Mouse (Mus musculus) gastrocnemius, postnatal 10 days (tissue): Measurements from ENCODE around the gene Vmn1r221. TPM values are rescaled to one million over a fixed set of nuclear protein-coding genes. Genes with fewer than 3 reads are reported as not detected.
"Not testable (repeated sequence)": the region's sequence is repeated elsewhere in the genome, so short reads cannot be mapped to it uniquely, and the experiment has no call there.

ENCODE experiments used
- DNase-seq: peaks from one replicate; pipeline ENCODE4 v3.0.0; 2021; ENCODE audit warnings: mixed read lengths
- long read RNA-seq, 2 experiments: library from polyadenylated mRNA; stranded (forward); transcript quantifications; one replicate each; pipeline ENCODE4 v2.0.0; 2021
- total RNA-seq, 2 experiments: library from RNA; stranded (reverse); gene quantifications; 2 replicates each; pipeline ENCODE4 v1.2.3; 2021

Vmn1r221 gene
- not detected for total RNA-seq
- long read RNA-seq, experiment 1: 0 reads
- long read RNA-seq, experiment 2: 0 reads

DNA sequence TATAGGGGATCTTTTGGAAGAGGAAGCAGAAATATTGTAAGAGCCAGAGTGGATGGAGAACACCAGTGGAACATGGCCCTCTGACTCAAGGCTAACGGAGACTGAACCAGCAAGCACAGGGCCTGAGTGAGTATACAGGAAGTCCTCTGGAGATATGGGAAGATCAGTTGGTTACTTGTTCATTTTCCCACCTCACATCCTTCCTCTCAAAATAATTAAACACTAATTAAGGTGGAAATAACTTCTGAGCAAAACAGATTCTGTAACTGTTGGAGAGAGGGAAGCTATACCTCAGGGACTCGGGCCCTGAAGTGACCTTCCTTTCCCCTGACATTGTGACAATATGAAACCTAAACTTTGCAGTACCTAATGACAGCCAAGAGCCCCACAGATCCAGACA, at the start of gene Vmn1r221:
Vmn1r221 (plus strand) TSS at position 301 of the 400 bp plus-strand sequence.
- not testable (repeated sequence) for DNase-seq

DNA sequence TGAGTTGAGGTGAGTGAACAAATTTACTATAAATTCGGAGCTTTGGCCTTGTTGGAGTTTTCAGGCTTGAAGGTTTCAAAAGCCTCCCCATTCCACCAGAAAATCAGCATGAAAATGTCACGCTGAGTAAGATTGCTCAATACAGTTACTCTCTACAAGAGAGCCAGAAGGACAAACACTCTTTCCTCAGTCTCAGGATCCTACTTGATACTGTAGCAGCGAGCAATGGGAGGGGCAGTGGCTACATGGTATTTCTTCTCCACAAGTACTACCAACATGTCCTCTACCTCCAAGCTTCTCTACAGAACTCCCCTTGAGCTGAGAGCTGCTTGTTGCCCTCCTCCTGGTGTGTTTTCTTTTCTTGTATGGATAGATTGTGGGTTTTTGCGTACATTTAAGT, 47.5 kb upstream of the Vmn1r221 start:
- not testable (repeated sequence) for DNase-seq

DNA sequence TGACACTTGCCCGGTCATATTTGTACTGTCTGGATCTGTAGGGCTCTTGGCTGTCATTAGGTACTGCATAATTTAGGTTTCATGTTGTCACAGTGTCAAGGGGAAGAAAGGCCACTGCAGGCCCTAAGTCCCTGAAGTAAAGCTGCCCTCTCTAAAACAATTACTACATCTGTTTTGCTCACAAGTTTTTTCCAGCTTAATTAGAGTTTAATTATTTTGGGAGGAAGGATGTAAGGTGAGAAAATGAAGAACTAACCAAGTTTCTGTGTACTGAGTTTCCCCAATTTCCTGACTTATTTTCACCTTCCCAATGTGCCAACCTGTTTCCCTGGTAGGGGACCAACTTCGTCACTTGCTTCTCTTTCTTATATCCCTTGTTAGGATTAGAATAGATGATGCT, 26.1 kb upstream of the Vmn1r221 start, which contains the start of gene Vmn1r220:
Vmn1r220 (minus strand) TSS at position 101 of the 400 bp plus-strand sequence.
- no peak for DNase-seq

DNA sequence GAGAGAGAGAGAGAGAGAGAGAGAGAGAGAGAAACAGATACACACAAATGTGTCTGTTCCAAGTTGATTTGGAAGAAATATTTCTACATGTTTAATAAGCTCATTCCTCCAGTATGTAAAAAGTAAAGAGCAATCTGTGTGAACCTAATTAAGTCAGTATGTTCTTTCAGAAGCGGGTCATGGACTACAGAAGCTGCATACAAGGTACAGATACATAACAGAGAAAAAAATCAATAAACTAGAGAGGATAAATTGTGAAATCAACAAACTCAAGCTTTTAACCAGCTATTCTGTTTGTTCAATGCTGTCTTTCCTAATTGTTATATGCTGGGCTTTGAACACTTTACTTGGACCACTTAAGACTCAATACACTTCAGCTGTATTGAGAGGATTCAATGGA, 10.0 kb upstream of the Vmn1r221 start:
- DNase-seq: not testable (repeated sequence)

DNA sequence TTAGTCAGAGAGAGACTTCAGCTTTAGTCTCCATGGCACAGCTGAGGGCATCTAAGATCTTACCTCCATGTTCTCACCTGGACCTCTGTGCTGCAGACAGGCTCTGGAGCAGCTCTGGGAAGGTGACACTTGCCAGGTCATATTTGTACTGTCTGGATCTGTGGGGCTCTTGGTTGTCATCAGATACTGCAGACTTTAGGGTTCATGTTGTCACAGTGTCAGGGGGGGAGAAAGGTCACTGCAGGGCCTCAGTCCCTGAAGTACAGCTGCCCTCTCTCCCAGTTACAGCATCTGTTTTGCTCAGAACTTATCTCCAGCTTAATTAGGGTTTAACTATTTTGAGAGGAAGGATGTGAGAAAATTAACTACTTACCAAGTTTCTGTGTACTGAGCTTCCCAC, 21.9 kb downstream of the Vmn1r221 start, which contains the start of gene Vmn1r222:
Vmn1r222 (minus strand) TSS at position 101 of the 400 bp plus-strand sequence.
- DNase-seq: not testable (repeated sequence)

DNA sequence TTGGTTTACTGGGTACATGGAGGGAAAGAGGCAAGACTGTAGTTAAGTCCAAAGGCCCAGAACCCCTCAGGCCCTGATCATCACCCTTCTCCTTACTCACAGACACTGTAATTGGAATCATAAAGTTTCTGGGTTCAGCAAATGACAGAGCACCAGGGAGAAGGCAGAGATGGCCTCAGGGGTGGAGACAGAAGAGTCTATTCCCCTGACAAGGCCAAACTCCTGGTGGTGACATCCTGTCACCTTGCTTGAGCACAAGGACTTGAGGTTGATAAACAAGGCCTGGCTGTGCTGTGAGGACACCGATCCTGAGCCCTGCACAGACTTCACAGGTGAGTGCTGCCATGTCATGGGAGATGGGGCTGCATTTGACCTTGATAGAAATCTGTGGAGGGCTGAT, 32.9 kb downstream of the Vmn1r221 start, which contains the start of gene Vmn1r223:
Vmn1r223 (plus strand) TSS at position 301 of the 400 bp plus-strand sequence.
- not testable (repeated sequence) for DNase-seq

DNA sequence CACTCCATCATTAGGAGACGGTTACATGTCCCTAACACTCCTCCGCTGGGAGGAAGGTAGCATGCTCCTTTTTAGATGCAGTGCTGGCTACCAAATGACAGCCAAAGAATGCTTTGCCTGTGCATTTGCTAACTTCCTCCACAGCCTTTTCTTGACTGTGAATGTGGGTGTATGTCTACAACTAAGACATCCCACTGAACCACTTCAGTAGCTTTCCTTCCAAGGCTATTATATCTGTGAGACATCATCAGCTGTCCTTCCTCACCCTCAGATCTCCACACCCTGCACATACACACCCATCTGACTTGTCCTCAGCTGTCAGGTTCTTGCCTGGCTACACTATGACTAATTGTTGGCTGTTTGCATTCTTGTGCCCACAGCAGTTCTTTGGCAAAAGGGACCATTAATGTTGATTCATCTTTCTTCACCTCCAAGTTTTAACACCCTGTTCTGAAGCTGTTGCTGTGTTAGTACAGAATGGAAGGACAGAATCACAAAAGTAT, 44.7 kb downstream of the Vmn1r221 start:
- no peak for DNase-seq

DNA sequence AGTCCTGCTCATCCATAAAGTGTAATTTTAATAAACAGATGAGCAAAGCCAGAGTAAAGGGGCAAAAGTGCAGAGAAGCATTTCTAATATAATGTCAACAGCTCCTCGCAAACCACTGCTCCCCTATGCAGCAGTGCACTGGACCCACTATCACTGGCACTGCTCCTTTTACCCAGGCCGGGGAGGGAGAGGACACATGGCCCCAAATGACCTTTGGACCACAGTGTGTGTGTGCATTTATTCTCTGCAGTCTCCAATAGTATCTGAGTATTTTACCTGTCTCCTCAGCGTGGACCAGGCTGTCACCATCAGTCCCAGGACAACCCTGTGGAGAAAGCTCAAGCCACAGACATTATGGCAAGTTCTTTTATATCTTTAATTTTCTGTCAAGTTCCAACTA, 54.7 kb downstream of the Vmn1r221 start:
- DNase-seq: not testable (repeated sequence)

DNA sequence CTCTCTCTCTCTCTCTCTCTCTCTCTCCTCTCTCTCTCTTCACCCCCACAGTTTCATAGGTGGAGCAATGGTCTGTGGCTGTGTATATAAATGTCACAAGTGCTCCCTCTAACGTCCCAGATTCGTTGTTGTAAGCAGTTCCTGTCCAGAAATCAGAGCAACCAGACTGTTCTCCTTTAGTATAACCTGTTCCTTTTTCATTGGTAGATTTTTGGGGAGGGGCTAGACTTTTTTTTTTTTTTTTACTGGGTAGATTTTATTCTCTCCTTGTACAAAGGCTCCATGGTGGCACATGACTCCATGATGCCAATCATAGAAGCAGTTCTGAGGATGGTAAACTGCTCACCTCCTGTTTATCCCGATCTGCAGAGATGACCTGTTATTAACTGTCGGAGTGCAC, 55.2 kb downstream of the Vmn1r221 start:
- not testable (repeated sequence) for DNase-seq

DNA sequence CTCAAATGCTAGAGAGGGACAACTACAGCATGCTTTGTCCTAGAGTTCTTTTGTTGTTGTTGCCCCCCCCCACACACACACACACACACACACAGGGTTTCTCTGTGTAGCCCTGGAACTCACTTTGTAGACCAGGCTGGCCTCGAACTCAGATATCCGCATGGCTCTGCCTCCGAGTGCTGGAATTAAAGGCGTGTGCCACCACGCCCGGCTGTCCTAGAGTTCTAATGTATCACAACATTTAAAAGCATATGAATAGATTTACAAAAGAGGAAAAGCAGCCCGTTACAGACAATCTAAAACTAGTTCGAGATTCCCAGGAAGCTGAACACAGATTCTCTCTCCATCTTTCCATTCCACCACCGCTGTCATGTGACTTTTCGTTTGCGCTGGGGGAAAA, 55.8 kb downstream of the Vmn1r221 start:
- DNase-seq: no peak

DNA sequence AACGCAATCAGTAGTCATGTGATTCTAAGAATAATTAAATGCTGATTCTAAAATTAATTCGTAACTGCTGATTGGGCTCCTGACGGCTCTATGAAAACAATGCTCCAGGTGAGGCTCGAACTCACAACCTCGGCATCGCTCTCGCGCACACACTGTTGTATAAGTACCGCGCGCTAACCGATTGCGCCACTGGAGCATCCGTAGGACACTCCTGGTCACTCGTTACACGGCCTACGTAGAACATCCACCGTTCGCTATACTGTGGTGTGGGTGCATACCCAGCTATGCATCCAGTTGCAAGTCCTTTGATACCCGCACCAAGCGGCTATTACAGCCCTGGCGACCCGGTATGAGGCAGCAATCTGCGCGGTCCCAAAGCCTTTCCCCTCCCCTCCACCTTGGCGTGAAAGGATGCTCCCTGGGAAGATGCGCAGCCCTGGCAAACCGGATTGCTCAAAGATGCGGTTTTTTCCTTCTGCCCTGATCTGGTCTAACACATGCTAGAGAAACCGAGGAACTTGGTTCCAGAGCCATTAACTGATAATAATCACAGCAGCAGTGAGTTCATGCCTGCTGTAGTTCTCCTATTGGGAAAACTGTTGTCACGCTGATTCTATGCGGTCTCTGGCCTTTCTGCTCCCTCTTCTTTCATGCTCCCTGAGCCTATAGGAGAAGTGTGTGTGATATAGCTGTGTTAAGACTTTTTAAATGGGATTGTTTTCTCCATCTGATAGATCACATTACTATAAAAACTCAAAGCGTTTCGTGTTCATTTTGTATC, 56.6 kb downstream of the Vmn1r221 start:
- no peak for DNase-seq

Other genes with a start within 250 kb of the Vmn1r221 start
- not detected for gene Vmn1r213, start 206.5 kb upstream of the Vmn1r221 start, total RNA-seq
- gene Vmn1r214, start 183.7 kb upstream of the Vmn1r221 start, total RNA-seq: not detected
- gene Vmn1r215, start 146.1 kb upstream of the Vmn1r221 start, total RNA-seq: not detected
- not detected for gene Vmn1r217, start 95.9 kb upstream of the Vmn1r221 start, total RNA-seq
- gene Vmn1r218, start 81.0 kb upstream of the Vmn1r221 start, total RNA-seq: not detected
- not detected for gene Vmn1r219, start 54.8 kb upstream of the Vmn1r221 start, total RNA-seq
- gene Vmn1r220, start 26.2 kb upstream of the Vmn1r221 start, total RNA-seq: not detected
- gene Vmn1r222, start 21.8 kb downstream of the Vmn1r221 start, total RNA-seq: not detected
- gene Vmn1r223, start 33.0 kb downstream of the Vmn1r221 start, total RNA-seq: not detected
- 10 to 100 TPM; 13.2 to 20.8 TPM for gene Zfp322a, start 155.1 kb downstream of the Vmn1r221 start, total RNA-seq
- 1 to 10 TPM; 4.8 to 5.3 TPM for gene Abt1, start 209.7 kb downstream of the Vmn1r221 start, total RNA-seq